In genomic region chr1:65926696-65927095, GRCm38 (mm10) we compare ENCODE assay signal across 15 mouse cellular contexts. TPM values are rescaled to one million over a fixed set of nuclear protein-coding genes. Genes with fewer than 3 reads are reported as not detected.
DNase-seq lines count a peak whose midpoint lies in the region; ATAC-seq and TF ChIP-seq lines count a peak whose summit lies in the region.
"Not testable (repeated sequence)": the region's sequence is repeated elsewhere in the genome, so short reads cannot be mapped to it uniquely, and the experiment has no call there.
"Had no signal": no experiment of that assay in that cellular context is flagged by ENCODE, and none has a peak within 500 bp of the region (broad histone marks: within the 10 kb centered on the region; RNA-seq: fewer than 3 reads in every experiment).

No protein-coding gene starts in this region.

- H3K9me3 ChIP-seq in E14TG2a.4 (ENCODE audit: low read length); embryonic facial prominence, embryonic 11.5 days (replicated peaks; ENCODE audit: control insufficient read depth, low read length); embryonic facial prominence, embryonic 13.5 days; kidney, embryonic 16.5 days (ENCODE audit: low read length); lung, embryonic 15.5 days; midbrain, embryonic 11.5 days (ENCODE audit: control insufficient read depth, low read length): not testable (repeated sequence)

- 79% methylated on average over 11 of the region's 11 CpGs for WGBS in embryonic facial prominence, embryonic 11.5 days
- WGBS in embryonic facial prominence, embryonic 13.5 days: 81% methylated on average over 11 of the region's 11 CpGs
- WGBS in kidney, embryonic 16.5 days: 76% methylated on average over 11 of the region's 11 CpGs
- WGBS in lung, embryonic 15.5 days: 73% methylated on average over 11 of the region's 11 CpGs
- 84% methylated on average over 11 of the region's 11 CpGs for WGBS in midbrain, embryonic 11.5 days

- H3K27ac ChIP-seq in embryonic facial prominence, embryonic 11.5 days (replicated peaks; ENCODE audit: low read depth, low read length); embryonic facial prominence, embryonic 13.5 days; kidney, embryonic 16.5 days (ENCODE audit: low read length); lung, embryonic 15.5 days; midbrain, embryonic 11.5 days (ENCODE audit: low read depth, low read length): not testable (repeated sequence)

- not testable (repeated sequence) for H3K9ac ChIP-seq in embryonic facial prominence, embryonic 11.5 days (replicated peaks; ENCODE audit: low read length); embryonic facial prominence, embryonic 13.5 days; kidney, embryonic 16.5 days (replicated peaks; ENCODE audit: low read length); lung, embryonic 15.5 days; midbrain, embryonic 11.5 days (ENCODE audit: low read length)

- ATAC-seq in cerebellum, adult (ENCODE audit: insufficient number of reproducible peaks, low FRiP score, low TSS enrichment): 0 out of 2 replicates have a peak, but pooled peaks have one; percentile 22
- 0 out of 2 replicates have a peak, but pooled peaks have one; percentile 9 for ATAC-seq in embryonic facial prominence, embryonic 11.5 days (replicated peaks; ENCODE audit: insufficient number of reproducible peaks, low FRiP score, low TSS enrichment, low read depth)
- peak; percentile 52; the same call in 1 of the 2 replicates for ATAC-seq in embryonic facial prominence, embryonic 13.5 days (ENCODE audit: insufficient number of reproducible peaks, insufficient read depth, low FRiP score, low TSS enrichment, low read depth)
- ATAC-seq in kidney, embryonic 16.5 days (ENCODE audit: low FRiP score, low TSS enrichment): peak; percentile 58
- ATAC-seq in lung, embryonic 15.5 days (ENCODE audit: borderline replicate concordance, extremely low read depth, low FRiP score, low TSS enrichment): 0 out of 2 replicates have a peak, but pooled peaks have one; percentile 8
- 0 out of 2 replicates have a peak, but pooled peaks have one; percentile 7 for ATAC-seq in midbrain, embryonic 11.5 days (ENCODE audit: low FRiP score)

- H3K4me2 ChIP-seq in embryonic facial prominence, embryonic 11.5 days (ENCODE audit: low read depth, low read length); embryonic facial prominence, embryonic 13.5 days; kidney, embryonic 16.5 days (replicated peaks; ENCODE audit: low read depth, low read length); lung, embryonic 15.5 days; midbrain, embryonic 11.5 days: not testable (repeated sequence)

- not testable (repeated sequence) for TF ChIP-seq CTCF in E14TG2a.4 (conservative IDR thresholded peaks at IDR 0.05; ENCODE audit: low read length)

- H3K4me3 ChIP-seq in E14TG2a.4 (replicated peaks; ENCODE audit: low read length): 0 out of 2 replicates have a peak overlapping the region, but pooled peaks have one; percentile 37
- H3K4me3 ChIP-seq in embryonic facial prominence, embryonic 11.5 days (ENCODE audit: low read depth, low read length); embryonic facial prominence, embryonic 13.5 days; kidney, embryonic 16.5 days (ENCODE audit: low read length); lung, embryonic 15.5 days; midbrain, embryonic 11.5 days (ENCODE audit: low read depth, low read length): not testable (repeated sequence)

- H3K4me1 ChIP-seq in E14TG2a.4 (replicated peaks; ENCODE audit: low read depth, low read length); embryonic facial prominence, embryonic 11.5 days (ENCODE audit: control insufficient read depth, insufficient read depth, low read length); embryonic facial prominence, embryonic 13.5 days; kidney, embryonic 16.5 days (ENCODE audit: insufficient read depth, low read length); lung, embryonic 15.5 days; midbrain, embryonic 11.5 days (ENCODE audit: control insufficient read depth, insufficient read depth, low read length): not testable (repeated sequence)

- H3K27me3 ChIP-seq in E14TG2a.4 (ENCODE audit: insufficient read depth, low read length); embryonic facial prominence, embryonic 11.5 days (ENCODE audit: control insufficient read depth, insufficient read depth, low read length); embryonic facial prominence, embryonic 13.5 days; kidney, embryonic 16.5 days (ENCODE audit: insufficient read depth, low read length); lung, embryonic 15.5 days; midbrain, embryonic 11.5 days (ENCODE audit: control insufficient read depth, insufficient read depth, low read length): not testable (repeated sequence)

- not testable (repeated sequence) for H3K36me3 ChIP-seq in E14TG2a.4 (ENCODE audit: insufficient read depth, low read length); embryonic facial prominence, embryonic 11.5 days (replicated peaks; ENCODE audit: control insufficient read depth, insufficient read depth, low read depth, low read length); embryonic facial prominence, embryonic 13.5 days; kidney, embryonic 16.5 days (ENCODE audit: insufficient read depth, low read length); lung, embryonic 15.5 days; midbrain, embryonic 11.5 days (ENCODE audit: control insufficient read depth, insufficient read depth, low read length)

- DNase-seq in embryonic facial prominence, embryonic 11.5 days (ENCODE audit: low spot score); midbrain, embryonic 11.5 days (ENCODE audit: low spot score, missing footprints): not testable (repeated sequence)

RNA-seq across cellular contexts. Expression of gene Crygf, which starts 0.4 kb away (rescaled TPM):
- not detected in 2 replicates for polyA plus RNA-seq in embryonic facial prominence, embryonic 11.5 days (2014; fragmentation: Nextera tagmentation; extraction: Ambion mirVana)
- polyA plus RNA-seq in embryonic facial prominence, embryonic 13.5 days (2015; fragmentation: Nextera tagmentation; extraction: Ambion mirVana): not detected in 2 replicates
- not detected in 2 replicates for polyA plus RNA-seq in kidney, embryonic 16.5 days (2015; fragmentation: Nextera tagmentation; extraction: Ambion mirVana)
- polyA plus RNA-seq in lung, embryonic 15.5 days (2015; fragmentation: Nextera tagmentation; extraction: Ambion mirVana): not detected in 2 replicates
- polyA plus RNA-seq in midbrain, embryonic 11.5 days (2014; fragmentation: Nextera tagmentation; extraction: Ambion mirVana): not detected in 2 replicates
- polyA plus RNA-seq: activated CD4-positive, CD25-positive, alpha-beta regulatory T cell, adult 4 months; adrenal gland, adult 2 months; brain, embryonic 14.5 days; C2C12; CD4-positive, CD25-positive, alpha-beta regulatory T cell, adult 4 months; cerebellum, adult 2 months; G1E; Patski had no signal

Comparison
In these comparisons a context has a peak if more than half of its experiments do, and no peak if none do; other contexts are left out.
1. ATAC-seq: peak in every context shown above with its lines; median percentile 58 in kidney, embryonic 16.5 days; 52 in embryonic facial prominence, embryonic 13.5 days; 22 in cerebellum, adult; 9 in embryonic facial prominence, embryonic 11.5 days; 8 in lung, embryonic 15.5 days; 7 in midbrain, embryonic 11.5 days.